Mouse (Mus musculus): ENCODE data around the gene Phlpp2. TPM values are rescaled to one million over a fixed set of nuclear protein-coding genes. Genes with fewer than 3 reads are reported as not detected.
A peak's percentile ranks its signal among the peaks of the same experiment; 100 is the strongest.

Phlpp2 gene
- polyA plus RNA-seq, 1 experiment from 2014 or later, result 1.5 TPM

- peak overlapping the region; percentile 40; the same call in 1 of the 2 replicates for H3K9ac ChIP-seq
- WGBS, result 4% methylated on average over 26 of the region's 26 CpGs
- H3K4me1 ChIP-seq (replicated peaks), result peaks cover 5% of the 10 kb centered on the region
- H3K36me3 ChIP-seq, result no peaks in the 10 kb centered on the region; the same call in 1 of the 2 replicates
- ATAC-seq (ENCODE audit: insufficient number of reproducible peaks, low FRiP score), result peak; percentile 25; the same call in 1 of the 2 replicates
- peaks cover 67% of the 10 kb centered on the region for H3K27me3 ChIP-seq (replicated peaks)
- no peak overlapping the region for H3K27ac ChIP-seq (ENCODE audit: poor library complexity, severe bottlenecking)
- H3K9me3 ChIP-seq (replicated peaks), result no peaks in the 10 kb centered on the region
- H3K4me3 ChIP-seq, result peak overlapping the region; percentile 44
- peak overlapping the region; percentile 81 for H3K4me2 ChIP-seq
Observed at GRCm38 (mm10) chr8:109947447-109948284, 79.3 kb downstream of the Phlpp2 start.

GRCm38 (mm10) chr8:109948285-109948564, 79.9 kb downstream of the Phlpp2 start:
- Histone ChIP-seq H3K27me3 (replicated peaks) (peaks cover 70% of the 10 kb centered on the region), H3K4me3 (peak overlapping the region; percentile 44)
- 4% methylated on average over 19 of the region's 19 CpGs for WGBS

GRCm38 (mm10) chr8:109952171-109952570, 83.8 kb downstream of the Phlpp2 start:
- Histone ChIP-seq H3K9me3 (replicated peaks) (no peaks in the 10 kb centered on the region), H3K36me3 (no peaks in the 10 kb centered on the region), H3K27ac (ENCODE audit: poor library complexity, severe bottlenecking) (no peak overlapping the region), H3K27me3 (replicated peaks) (peaks cover 62% of the 10 kb centered on the region), H3K4me3 (no peak overlapping the region), H3K4me1 (replicated peaks) (peaks cover 8% of the 10 kb centered on the region), H3K9ac (no peak overlapping the region), H3K4me2 (no peak overlapping the region)
- ATAC-seq (ENCODE audit: insufficient number of reproducible peaks, low FRiP score), result no peak
- WGBS, result 66% methylated on average over 7 of the region's 7 CpGs

More at GRCm38 (mm10) chr8:109948285-109948564, 79.9 kb downstream of the Phlpp2 start:
- ATAC-seq (ENCODE audit: insufficient number of reproducible peaks, low FRiP score), result no peak
- peak overlapping the region; percentile 81 for H3K4me2 ChIP-seq
- no peaks in the 10 kb centered on the region; the same call in 1 of the 2 replicates for H3K36me3 ChIP-seq
- H3K4me1 ChIP-seq (replicated peaks), result peaks cover 5% of the 10 kb centered on the region
- no peaks in the 10 kb centered on the region for H3K9me3 ChIP-seq (replicated peaks)
- no peak overlapping the region for H3K27ac ChIP-seq (ENCODE audit: poor library complexity, severe bottlenecking)
- H3K9ac ChIP-seq, result peak overlapping the region; percentile 40; the same call in 1 of the 2 replicates

- Histone ChIP-seq H3K27ac (ENCODE audit: poor library complexity, severe bottlenecking) (no peak overlapping the region), H3K4me3 (no peak overlapping the region), H3K27me3 (replicated peaks) (peaks cover 46% of the 10 kb centered on the region), H3K4me1 (replicated peaks) (peaks cover 15% of the 10 kb centered on the region), H3K36me3 (no peaks in the 10 kb centered on the region), H3K9me3 (replicated peaks) (no peaks in the 10 kb centered on the region), H3K4me2 (no peak overlapping the region), H3K9ac (no peak overlapping the region)
- WGBS, result 60% methylated on average over 13 of the region's 13 CpGs
- ATAC-seq (ENCODE audit: insufficient number of reproducible peaks, low FRiP score), result no peak
Observed at GRCm38 (mm10) chr8:109954486-109954948, 86.2 kb downstream of the Phlpp2 start.

- H3K4me1 ChIP-seq (replicated peaks), result peaks cover 22% of the 10 kb centered on the region
- 10% methylated on average over 16 of the region's 16 CpGs for WGBS
- H3K9me3 ChIP-seq (replicated peaks), result no peaks in the 10 kb centered on the region
- H3K27me3 ChIP-seq (replicated peaks), result peaks cover 47% of the 10 kb centered on the region
- no peaks in the 10 kb centered on the region for H3K36me3 ChIP-seq
- H3K4me2 ChIP-seq, result peak overlapping the region; percentile 51
- ATAC-seq (ENCODE audit: insufficient number of reproducible peaks, low FRiP score), result no peak
- H3K4me3 ChIP-seq, result peak overlapping the region; percentile 12; the same call in 1 of the 2 replicates
- H3K27ac ChIP-seq (ENCODE audit: poor library complexity, severe bottlenecking), result no peak overlapping the region
- no peak overlapping the region for H3K9ac ChIP-seq
Observed at GRCm38 (mm10) chr8:109957167-109958028, 89.1 kb downstream of the Phlpp2 start.

GRCm38 (mm10) chr8:109958036-109958655, 89.8 kb downstream of the Phlpp2 start:
- H3K9me3 ChIP-seq (replicated peaks), result no peaks in the 10 kb centered on the region
- H3K9ac ChIP-seq, result no peak overlapping the region
- peaks cover 26% of the 10 kb centered on the region for H3K4me1 ChIP-seq (replicated peaks)
- no peak for ATAC-seq (ENCODE audit: insufficient number of reproducible peaks, low FRiP score)
- no peak overlapping the region for H3K4me3 ChIP-seq
- H3K36me3 ChIP-seq, result no peaks in the 10 kb centered on the region
- H3K4me2 ChIP-seq, result peak overlapping the region; percentile 44
- peaks cover 50% of the 10 kb centered on the region for H3K27me3 ChIP-seq (replicated peaks)
- WGBS, result 20% methylated on average over 12 of the region's 12 CpGs
- H3K27ac ChIP-seq (ENCODE audit: poor library complexity, severe bottlenecking), result no peak overlapping the region

- Histone ChIP-seq H3K27ac (ENCODE audit: poor library complexity, severe bottlenecking) (no peak overlapping the region), H3K4me3 (no peak overlapping the region), H3K4me2 (no peak overlapping the region), H3K4me1 (replicated peaks) (peaks cover 30% of the 10 kb centered on the region), H3K9me3 (replicated peaks) (no peaks in the 10 kb centered on the region), H3K9ac (no peak overlapping the region), H3K36me3 (no peaks in the 10 kb centered on the region), H3K27me3 (replicated peaks) (peaks cover 48% of the 10 kb centered on the region)
- 87% methylated on average over 4 of the region's 4 CpGs for WGBS
- ATAC-seq (ENCODE audit: insufficient number of reproducible peaks, low FRiP score), result no peak
Observed at GRCm38 (mm10) chr8:109959112-109959511, 90.8 kb downstream of the Phlpp2 start.

GRCm38 (mm10) chr8:109961693-109962367, 93.5 kb downstream of the Phlpp2 start, which contains the start of gene Marveld3:
Gene Marveld3 (minus strand): TSS chr8:109962203.
- peaks cover 46% of the 10 kb centered on the region for H3K27me3 ChIP-seq (replicated peaks)
- H3K9me3 ChIP-seq (replicated peaks), result no peaks in the 10 kb centered on the region
- WGBS, result 5% methylated on average over 64 of the region's 64 CpGs
- peaks cover 30% of the 10 kb centered on the region for H3K4me1 ChIP-seq (replicated peaks)
- peak within 1 kb of the TSS; percentile 41 for H3K4me3 ChIP-seq
- H3K36me3 ChIP-seq, result no peaks in the 10 kb centered on the region
- no peak within 1 kb of the TSS for H3K27ac ChIP-seq (ENCODE audit: poor library complexity, severe bottlenecking)
- H3K9ac ChIP-seq, result peak within 1 kb of the TSS; percentile 18
- peak within 1 kb of the TSS; percentile 70 for H3K4me2 ChIP-seq
- ATAC-seq (ENCODE audit: insufficient number of reproducible peaks, low FRiP score), result peak; percentile 42; the same call in 1 of the 2 replicates

- Histone ChIP-seq H3K27ac (ENCODE audit: poor library complexity, severe bottlenecking) (no peak overlapping the region), H3K4me2 (no peak overlapping the region), H3K36me3 (no peaks in the 10 kb centered on the region), H3K27me3 (replicated peaks) (peaks cover 48% of the 10 kb centered on the region), H3K9me3 (replicated peaks) (no peaks in the 10 kb centered on the region), H3K4me1 (replicated peaks) (peaks cover 23% of the 10 kb centered on the region), H3K9ac (no peak overlapping the region), H3K4me3 (no peak overlapping the region)
- WGBS, result 65% methylated on average over 9 of the region's 9 CpGs
- ATAC-seq (ENCODE audit: insufficient number of reproducible peaks, low FRiP score), result no peak
Observed at GRCm38 (mm10) chr8:109962896-109963295, 94.6 kb downstream of the Phlpp2 start.

GRCm38 (mm10) chr8:109963421-109963820, 95.1 kb downstream of the Phlpp2 start:
- Histone ChIP-seq H3K9me3 (replicated peaks) (no peaks in the 10 kb centered on the region), H3K36me3 (no peaks in the 10 kb centered on the region), H3K27ac (ENCODE audit: poor library complexity, severe bottlenecking) (no peak overlapping the region), H3K4me3 (no peak overlapping the region), H3K4me2 (no peak overlapping the region), H3K9ac (no peak overlapping the region), H3K4me1 (replicated peaks) (peaks cover 18% of the 10 kb centered on the region), H3K27me3 (replicated peaks) (peaks cover 53% of the 10 kb centered on the region)
- WGBS, result 57% methylated on average over 13 of the region's 13 CpGs
- no peak for ATAC-seq (ENCODE audit: insufficient number of reproducible peaks, low FRiP score)

Data from heart, embryonic 12.5 days (tissue).